Mouse (Mus musculus): ENCODE measurements around the gene Cped1. TPM values are rescaled to one million over a fixed set of nuclear protein-coding genes. Genes with fewer than 3 reads are reported as not detected.
A peak's percentile ranks its signal among the peaks of the same experiment; 100 is the strongest.

The Cped1 gene
- total and polyA plus RNA-seq, 3 experiments, result 6.9 to 23.3 (median 23.0) TPM

DNA sequence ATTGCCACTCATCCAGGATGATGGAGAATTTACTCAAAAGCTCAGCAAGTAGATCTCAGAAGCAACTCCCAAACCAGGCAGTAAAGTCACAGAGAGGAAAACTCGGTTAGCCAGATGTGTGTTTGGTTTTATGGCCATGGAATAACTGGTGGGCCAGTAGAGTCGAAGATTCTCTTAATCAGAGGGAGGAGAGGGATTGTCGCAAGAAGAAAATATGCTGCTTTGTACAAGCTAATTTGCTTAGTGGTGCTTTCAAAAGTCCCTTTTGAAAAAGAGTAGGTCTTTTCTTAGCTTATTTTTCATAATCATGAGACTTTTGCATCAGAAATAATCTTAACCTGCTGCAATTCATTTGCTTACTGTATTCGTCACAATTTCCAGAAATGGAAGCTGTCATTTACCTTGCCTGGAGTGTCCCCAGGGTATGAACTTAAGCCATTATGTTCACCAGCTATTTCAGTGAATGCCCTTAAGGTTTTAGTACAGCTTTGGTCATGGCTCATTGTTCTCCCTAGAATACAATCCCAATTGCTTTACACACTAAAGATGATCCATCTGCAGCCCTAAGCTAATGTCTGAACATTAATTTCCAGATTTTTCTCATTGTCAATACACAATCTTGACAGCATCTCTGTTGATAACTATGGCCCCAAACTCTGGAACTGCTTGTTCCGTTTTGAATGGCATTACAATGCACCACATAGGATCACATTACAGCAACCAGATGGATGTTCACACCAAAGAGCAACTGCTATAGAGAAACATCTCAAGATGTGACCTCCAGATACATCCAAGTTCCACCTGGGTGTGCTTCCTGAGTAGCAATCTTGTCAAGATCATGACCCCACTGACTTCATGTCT, 282.3 kb downstream of the Cped1 start:
- Histone ChIP-seq H3K27ac (no peak overlapping the region), H3K79me2 (replicated peaks; ENCODE audit: control insufficient read depth, insufficient read depth, low read length) (no peaks in the 10 kb centered on the region), H3K27me3 (ENCODE audit: control insufficient read depth, insufficient read depth, low read length) (no peaks in the 10 kb centered on the region), H3K9ac (ENCODE audit: low read depth, low read length) (no peak overlapping the region), H3K36me3 (ENCODE audit: control insufficient read depth, insufficient read depth, low read length) (peaks cover 2% of the 10 kb centered on the region; the same call in 1 of the 2 replicates), H3K4me3 (no peak overlapping the region), H3K4me1 (ENCODE audit: control insufficient read depth, insufficient read depth, low read length) (peaks cover 1% of the 10 kb centered on the region)
- TF ChIP-seq CTCF (IDR thresholded peaks at IDR 0.05) (no peak), EP300 (IDR thresholded peaks at IDR 0.05; ENCODE audit: insufficient read depth, low read depth, low read length) (no peak), POLR2A (IDR thresholded peaks at IDR 0.05; ENCODE audit: insufficient read depth, low read depth, low read length) (no peak)
- 82% methylated on average over 5 of the region's 5 CpGs for WGBS
- no peak for DNase-seq
- intact Hi-C loops (cut with DNase I), result no loop called here

DNA sequence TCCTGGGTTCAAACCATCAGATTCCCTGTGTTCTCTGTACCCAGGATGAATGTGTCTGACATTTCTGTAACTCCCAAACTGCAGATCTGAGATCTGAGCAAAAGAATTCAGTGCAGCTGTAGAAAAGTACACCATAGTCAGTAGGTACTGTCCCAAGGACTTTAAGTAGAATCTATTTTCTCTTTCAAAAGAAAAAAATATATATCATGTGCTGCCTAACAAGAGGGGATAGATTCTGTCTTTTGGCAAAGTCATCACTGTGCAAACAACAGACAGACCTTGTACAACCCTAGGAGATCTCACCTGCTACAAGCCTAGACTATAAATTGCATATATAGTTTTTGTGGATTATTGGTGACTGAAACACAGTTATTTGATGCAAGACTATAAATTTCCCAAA, 283.0 kb downstream of the Cped1 start:
- H3K79me2 ChIP-seq (replicated peaks; ENCODE audit: control insufficient read depth, insufficient read depth, low read length), result no peaks in the 10 kb centered on the region
- no peak overlapping the region for H3K4me3 ChIP-seq
- no peak for DNase-seq
- H3K9ac ChIP-seq (ENCODE audit: low read depth, low read length), result no peak overlapping the region
- H3K27me3 ChIP-seq (ENCODE audit: control insufficient read depth, insufficient read depth, low read length), result no peaks in the 10 kb centered on the region
- intact Hi-C loops (cut with DNase I), result no loop called here
- H3K36me3 ChIP-seq (ENCODE audit: control insufficient read depth, insufficient read depth, low read length), result peaks cover 2% of the 10 kb centered on the region; the same call in 1 of the 2 replicates
- H3K4me1 ChIP-seq (ENCODE audit: control insufficient read depth, insufficient read depth, low read length), result peaks cover 1% of the 10 kb centered on the region
- no peak overlapping the region for H3K27ac ChIP-seq
- TF ChIP-seq CTCF (IDR thresholded peaks at IDR 0.05) (no peak), EP300 (IDR thresholded peaks at IDR 0.05; ENCODE audit: insufficient read depth, low read depth, low read length) (no peak), POLR2A (IDR thresholded peaks at IDR 0.05; ENCODE audit: insufficient read depth, low read depth, low read length) (no peak)

DNA sequence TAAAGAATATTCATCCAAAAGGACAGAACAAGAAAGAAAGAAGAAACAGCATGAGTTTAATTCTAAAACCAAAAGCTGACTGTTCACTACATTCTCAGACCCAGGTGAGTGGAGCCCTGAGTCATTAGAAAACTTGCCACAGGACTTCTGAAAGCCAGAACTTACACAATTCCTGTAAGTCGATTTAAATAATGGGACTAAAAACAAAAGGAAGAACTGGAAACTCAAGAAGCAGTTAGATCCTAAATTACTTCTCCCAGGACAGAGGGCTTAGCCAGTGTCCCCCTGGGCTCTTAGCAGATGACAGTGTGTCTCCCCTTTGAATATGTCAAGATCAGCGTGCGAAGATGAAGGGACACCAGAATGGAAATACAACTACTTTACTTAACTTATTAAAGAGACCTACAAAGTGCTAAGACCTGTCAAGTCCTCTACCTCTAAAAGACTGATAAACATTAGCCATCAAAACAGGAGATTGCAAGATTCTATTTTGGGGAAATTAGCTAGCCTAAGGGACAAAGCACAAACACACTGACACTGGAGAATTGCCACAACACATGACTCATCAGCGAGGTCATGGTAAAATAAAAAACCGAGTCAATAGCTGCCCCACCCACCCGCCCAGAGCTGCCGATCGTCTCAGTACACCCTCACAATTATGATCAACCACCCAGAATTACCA, 284.3 kb downstream of the Cped1 start:
- Histone ChIP-seq H3K36me3 (ENCODE audit: control insufficient read depth, insufficient read depth, low read length) (peaks cover 2% of the 10 kb centered on the region; the same call in 1 of the 2 replicates), H3K4me1 (ENCODE audit: control insufficient read depth, insufficient read depth, low read length) (peaks cover 1% of the 10 kb centered on the region), H3K27me3 (ENCODE audit: control insufficient read depth, insufficient read depth, low read length) (no peaks in the 10 kb centered on the region), H3K4me3 (no peak overlapping the region), H3K27ac (no peak overlapping the region), H3K9ac (ENCODE audit: low read depth, low read length) (no peak overlapping the region), H3K79me2 (replicated peaks; ENCODE audit: control insufficient read depth, insufficient read depth, low read length) (no peaks in the 10 kb centered on the region)
- DNase-seq, result peak in 1 of 2 experiments; percentile 43
- intact Hi-C loops (cut with DNase I), result no loop called here
- TF ChIP-seq POLR2A (IDR thresholded peaks at IDR 0.05; ENCODE audit: insufficient read depth, low read depth, low read length) (no peak), EP300 (IDR thresholded peaks at IDR 0.05; ENCODE audit: insufficient read depth, low read depth, low read length) (no peak), CTCF (IDR thresholded peaks at IDR 0.05) (no peak)
- WGBS, result 27% methylated on average over 8 of the region's 8 CpGs

DNA sequence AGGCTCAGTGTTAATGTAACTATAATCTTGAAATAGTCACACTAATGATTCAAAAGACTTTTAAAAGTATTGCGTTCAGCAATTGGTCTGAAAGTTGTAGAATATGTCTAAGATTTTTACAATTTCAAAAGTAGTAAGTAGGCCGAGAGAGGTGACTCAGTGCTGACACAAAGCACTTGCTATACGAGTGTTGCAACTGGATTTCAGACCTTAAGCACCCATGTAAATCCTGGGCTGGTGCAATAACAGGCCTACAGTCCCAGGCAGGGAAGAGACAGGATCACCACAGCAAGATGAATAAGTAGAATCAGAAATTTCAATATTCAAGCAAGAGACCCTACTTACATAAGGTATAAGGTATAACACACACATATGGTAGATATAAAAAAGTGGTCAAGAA, 292.2 kb downstream of the Cped1 start:
- WGBS, result 95% methylated on average over 3 of the region's 3 CpGs
- Histone ChIP-seq H3K27me3 (ENCODE audit: control insufficient read depth, insufficient read depth, low read length) (no peaks in the 10 kb centered on the region), H3K79me2 (replicated peaks; ENCODE audit: control insufficient read depth, insufficient read depth, low read length) (no peaks in the 10 kb centered on the region), H3K4me1 (ENCODE audit: control insufficient read depth, insufficient read depth, low read length) (no peaks in the 10 kb centered on the region), H3K27ac (no peak overlapping the region), H3K9ac (ENCODE audit: low read depth, low read length) (no peak overlapping the region), H3K36me3 (ENCODE audit: control insufficient read depth, insufficient read depth, low read length) (no peaks in the 10 kb centered on the region), H3K4me3 (no peak overlapping the region)
- intact Hi-C loops (cut with DNase I), result no loop called here
- DNase-seq, result no peak
- TF ChIP-seq POLR2A (IDR thresholded peaks at IDR 0.05; ENCODE audit: insufficient read depth, low read depth, low read length) (no peak), CTCF (IDR thresholded peaks at IDR 0.05) (no peak), EP300 (IDR thresholded peaks at IDR 0.05; ENCODE audit: insufficient read depth, low read depth, low read length) (no peak)

DNA sequence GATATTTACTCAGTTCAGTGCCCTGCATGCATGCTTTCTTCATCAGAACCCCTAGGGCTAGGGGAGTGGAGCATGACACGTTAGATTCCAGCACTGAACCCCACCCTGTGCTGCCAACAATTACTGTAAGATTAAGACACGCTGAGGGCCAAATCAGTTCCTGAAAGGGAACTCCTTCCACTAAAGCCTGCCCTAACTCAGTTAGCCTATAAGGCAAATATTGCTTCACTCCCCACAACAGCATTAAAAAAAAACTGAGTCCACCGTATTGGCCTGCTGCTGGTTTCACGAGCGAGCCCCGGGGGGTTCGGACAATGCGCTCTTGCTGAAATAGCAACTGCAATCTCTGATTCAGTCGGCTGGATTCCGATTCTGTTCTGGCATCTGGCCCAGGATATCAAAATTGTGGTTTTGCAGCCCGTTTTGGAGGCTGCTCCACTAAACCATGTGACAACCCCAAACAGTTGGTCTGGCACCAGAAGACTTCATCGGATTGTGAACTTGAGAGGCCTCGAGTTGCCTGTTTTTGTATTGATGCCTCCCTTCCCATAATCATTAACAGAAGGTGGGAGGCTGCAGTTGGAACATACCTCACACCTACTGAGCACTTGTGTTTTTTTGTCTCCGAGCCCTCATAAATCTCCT, 294.6 kb downstream of the Cped1 start:
- H3K27me3 ChIP-seq (ENCODE audit: control insufficient read depth, insufficient read depth, low read length), result no peaks in the 10 kb centered on the region
- no peak for TF ChIP-seq CTCF (IDR thresholded peaks at IDR 0.05)
- TF ChIP-seq EP300 (IDR thresholded peaks at IDR 0.05; ENCODE audit: insufficient read depth, low read depth, low read length), result no peak
- no peak for TF ChIP-seq POLR2A (IDR thresholded peaks at IDR 0.05; ENCODE audit: insufficient read depth, low read depth, low read length)
- H3K4me1 ChIP-seq (ENCODE audit: control insufficient read depth, insufficient read depth, low read length), result no peaks in the 10 kb centered on the region
- H3K36me3 ChIP-seq (ENCODE audit: control insufficient read depth, insufficient read depth, low read length), result no peaks in the 10 kb centered on the region
- intact Hi-C loops (cut with DNase I), result no loop called here
- H3K9ac ChIP-seq (ENCODE audit: low read depth, low read length), result no peak overlapping the region
- DNase-seq, result peak; percentile 43 to 52
- WGBS, result 41% methylated on average over 14 of the region's 14 CpGs
- no peak overlapping the region for H3K27ac ChIP-seq
- no peaks in the 10 kb centered on the region for H3K79me2 ChIP-seq (replicated peaks; ENCODE audit: control insufficient read depth, insufficient read depth, low read length)
- H3K4me3 ChIP-seq, result no peak overlapping the region

Data from heart, adult 2 months (tissue).